Mouse (Mus musculus) cerebellum, adult 11 months (tissue): ENCODE data around the gene Kri1.
"Not testable (repeated sequence)": the region's sequence is repeated elsewhere in the genome, so short reads cannot be mapped to it uniquely, and the experiment has no call there.

ENCODE experiments used
- DNase-seq: peaks from one replicate; pipeline ENCODE4 v3.0.0; 2022

Kri1 gene

DNA sequence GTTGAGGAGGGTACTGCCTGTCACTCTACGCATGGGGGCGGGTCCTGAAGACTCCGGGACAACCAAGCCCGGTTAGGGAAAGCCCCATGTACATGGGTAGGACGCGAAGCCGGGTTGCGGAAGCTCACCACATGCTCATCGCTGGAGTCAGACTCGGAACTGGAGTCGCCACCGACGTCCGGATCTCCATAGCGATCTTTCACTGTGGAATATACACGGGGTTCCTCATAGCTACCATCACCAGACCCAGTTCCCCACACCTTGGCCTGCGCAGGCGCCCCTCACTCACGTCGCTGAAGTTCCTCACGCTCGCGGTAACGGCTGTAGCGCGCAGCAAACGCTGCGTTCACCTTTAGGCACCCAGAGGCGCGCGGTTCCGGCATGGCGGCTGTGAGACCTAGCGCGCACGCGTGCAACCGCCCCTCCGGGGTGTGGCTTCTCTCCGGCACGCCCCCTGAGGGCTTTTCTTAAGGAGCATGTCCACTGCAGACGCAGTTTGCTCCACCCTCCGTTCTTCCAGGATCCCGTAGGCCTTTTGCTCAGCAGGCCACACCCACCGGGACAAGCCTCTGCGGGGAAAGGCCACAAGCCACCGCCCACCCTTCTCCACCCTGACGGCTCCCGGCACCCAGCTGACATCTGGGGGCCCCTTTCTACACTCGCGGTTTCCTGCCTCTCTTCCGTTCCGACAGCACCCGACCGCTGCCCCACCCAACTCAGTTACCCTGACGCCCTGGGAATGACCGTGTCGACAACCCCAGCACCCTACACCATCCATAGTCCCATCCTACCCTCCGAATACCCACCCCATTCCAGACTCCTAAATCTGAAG lies at the start of gene Kri1:
TSS of gene Kri1 (minus strand) at position 399 of the 832 bp plus-strand sequence.
- DNase-seq, result peak; percentile 97

- DNase-seq, result no peak
Measured at GRCm38 (mm10) chr9:21336491-21336890, 48.7 kb upstream of the Kri1 start.

DNA sequence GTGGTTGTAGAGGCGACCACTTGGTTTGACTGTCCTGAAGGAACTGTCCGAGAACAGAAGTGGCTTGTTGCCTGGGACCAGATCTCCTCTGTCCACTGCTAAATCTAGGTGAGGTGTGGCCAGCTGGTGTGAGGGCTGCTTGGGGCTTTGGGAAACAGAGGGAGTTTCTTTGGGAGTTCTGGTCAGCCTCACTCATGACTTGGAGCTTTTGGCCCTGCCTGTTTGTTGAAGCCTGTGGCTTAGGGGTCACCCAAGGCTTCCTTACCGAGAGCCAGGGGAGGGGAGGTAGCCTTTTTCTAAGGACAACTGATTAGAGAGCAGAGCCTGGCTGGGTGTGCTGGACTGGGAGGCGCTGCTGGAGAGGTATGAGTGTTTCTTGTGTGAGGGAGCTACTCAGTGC lies 47.6 kb upstream of the Kri1 start:
- no peak for DNase-seq

- DNase-seq, result no peak
Measured at GRCm38 (mm10) chr9:21334747-21335146, 47.0 kb upstream of the Kri1 start.

DNA sequence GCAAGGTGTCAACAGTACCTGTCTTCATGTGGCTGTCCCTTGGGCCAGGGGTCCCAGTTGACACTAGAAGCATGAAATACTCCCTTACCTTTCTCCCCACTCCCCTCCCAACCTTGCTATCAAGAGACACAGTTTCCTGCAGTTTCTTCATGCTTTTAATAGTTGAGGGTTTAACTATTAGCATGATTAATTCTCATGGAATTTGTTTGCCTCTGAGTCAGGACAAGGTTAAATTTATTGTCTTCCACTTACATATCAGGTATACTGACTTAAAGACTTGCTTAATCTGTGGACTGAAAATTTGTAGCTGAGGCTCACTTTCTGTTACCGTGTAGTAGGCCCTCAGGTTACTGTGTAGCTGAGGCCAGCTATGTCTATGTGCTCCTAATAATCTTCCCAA lies 45.8 kb upstream of the Kri1 start:
- DNase-seq, result no peak

DNA sequence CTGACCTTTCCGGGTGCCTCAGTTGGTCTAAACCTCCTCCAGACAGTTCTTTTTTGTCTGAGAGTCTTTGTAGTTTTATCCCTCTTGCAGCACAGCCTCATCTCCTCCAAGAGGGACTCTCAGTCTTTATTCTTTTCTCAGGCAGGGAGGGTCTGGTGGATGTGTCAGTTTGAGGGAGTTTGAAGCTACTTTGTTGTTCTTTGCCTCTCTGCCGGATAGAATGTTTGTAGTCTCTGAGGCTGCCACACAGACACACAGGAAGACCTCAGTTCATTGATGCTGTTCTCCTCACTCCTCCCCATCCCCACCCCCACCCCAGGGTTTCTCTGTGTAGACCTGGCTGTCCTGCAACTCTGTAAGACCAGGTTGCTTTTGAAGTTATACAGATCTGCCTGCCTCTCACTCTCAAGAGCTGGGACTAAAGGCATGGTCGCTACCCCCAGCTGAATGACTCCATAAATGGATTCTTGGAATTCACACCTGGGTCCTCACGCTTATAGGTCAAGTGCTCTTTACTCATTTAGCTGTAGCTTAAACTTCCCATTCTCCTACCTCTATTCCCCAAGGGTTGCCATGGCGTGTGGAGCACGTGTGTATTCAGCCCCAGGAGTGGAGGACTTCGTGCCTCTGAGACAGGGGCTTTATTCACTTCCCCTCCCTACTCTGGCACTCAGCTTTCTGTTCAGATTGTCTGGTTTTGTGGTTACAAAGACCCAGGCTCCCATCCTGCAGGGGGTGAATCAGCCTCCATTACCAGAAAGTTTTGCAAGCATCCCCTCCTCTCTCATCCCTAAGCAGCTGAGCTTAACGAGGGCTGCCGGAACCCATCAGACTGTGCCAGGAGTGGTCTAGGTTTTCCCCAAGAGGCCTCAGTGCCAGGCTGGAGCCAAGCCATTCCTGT lies 44.6 kb upstream of the Kri1 start:
- no peak for DNase-seq

GRCm38 (mm10) chr9:21331365-21332140 lies 43.8 kb upstream of the Kri1 start:
- DNase-seq, result no peak

DNA sequence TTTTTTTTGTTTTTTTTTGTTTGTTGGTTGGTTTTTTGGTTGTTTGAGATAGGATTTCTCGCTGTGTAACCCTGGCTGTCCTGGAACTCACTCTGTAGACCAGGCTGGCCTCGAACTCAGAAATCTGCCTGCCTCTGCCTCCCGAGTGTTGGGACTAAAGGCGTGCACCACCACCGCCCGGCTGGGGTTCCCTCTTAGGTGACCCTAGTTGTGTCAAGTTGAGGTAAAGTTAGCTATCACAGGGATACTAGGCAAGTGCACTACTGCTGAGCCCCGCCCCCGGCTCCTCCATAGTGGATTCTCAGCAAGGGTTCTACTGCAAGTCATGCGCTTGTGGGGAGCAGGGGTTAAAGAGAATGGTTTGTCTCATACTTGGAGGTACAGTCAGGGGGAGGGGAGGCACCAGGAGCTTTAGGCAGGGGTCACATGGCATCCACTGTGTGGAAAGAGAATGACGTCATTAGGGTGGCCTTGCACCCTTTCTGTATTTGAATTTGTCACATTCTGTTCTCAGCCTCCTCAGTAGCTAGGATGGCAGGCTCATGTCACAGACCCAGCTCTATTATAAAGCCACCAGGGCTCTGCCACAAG lies 42.0 kb upstream of the Kri1 start:
- no peak for DNase-seq

DNA sequence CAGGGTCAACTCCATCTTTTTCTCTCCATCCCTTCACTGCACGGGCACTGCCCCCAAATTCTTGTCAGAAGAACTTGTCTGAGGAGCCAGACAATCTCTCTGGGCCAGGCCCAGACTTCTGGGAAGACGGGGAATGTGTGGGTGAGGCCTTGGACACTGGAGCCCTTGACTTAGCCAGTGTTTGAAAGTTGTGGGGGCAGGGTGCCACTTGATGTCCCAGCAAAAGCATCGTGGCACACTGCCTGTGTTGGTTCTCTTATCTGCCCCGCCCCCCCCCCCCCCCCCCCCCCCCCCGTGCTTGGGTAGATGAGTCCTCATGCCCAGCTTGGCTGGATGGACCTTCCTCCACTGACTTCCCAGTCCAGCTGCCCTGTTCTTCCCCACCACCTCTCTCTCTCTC lies 41.3 kb upstream of the Kri1 start:
- DNase-seq, result no peak

- DNase-seq, result no peak
Measured at GRCm38 (mm10) chr9:21328041-21328440, 40.3 kb upstream of the Kri1 start.

GRCm38 (mm10) chr9:21327569-21327968 lies 39.8 kb upstream of the Kri1 start:
- DNase-seq, result no peak

DNA sequence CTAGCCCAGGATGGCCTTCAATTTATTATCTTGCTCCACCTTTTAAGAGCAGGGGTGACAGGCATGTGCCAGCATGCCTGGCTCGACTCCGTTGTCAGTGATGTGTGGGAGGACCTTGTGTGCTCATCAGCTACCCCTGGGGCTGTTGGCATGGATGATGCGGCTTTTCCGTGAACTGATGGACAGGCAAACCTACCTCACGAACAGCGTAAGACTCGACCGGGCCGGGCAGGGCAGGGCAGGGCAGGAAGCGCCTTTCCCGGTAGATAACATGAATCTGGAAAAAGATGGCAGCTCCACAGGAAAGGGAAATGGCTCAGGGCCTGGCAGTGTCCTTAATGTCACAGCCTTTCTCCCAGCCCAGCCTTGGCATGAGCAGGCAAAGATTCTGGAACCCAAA lies 36.5 kb upstream of the Kri1 start:
- no peak for DNase-seq

- DNase-seq, result not testable (repeated sequence)
Measured at GRCm38 (mm10) chr9:21322917-21323297, 35.1 kb upstream of the Kri1 start.

DNA sequence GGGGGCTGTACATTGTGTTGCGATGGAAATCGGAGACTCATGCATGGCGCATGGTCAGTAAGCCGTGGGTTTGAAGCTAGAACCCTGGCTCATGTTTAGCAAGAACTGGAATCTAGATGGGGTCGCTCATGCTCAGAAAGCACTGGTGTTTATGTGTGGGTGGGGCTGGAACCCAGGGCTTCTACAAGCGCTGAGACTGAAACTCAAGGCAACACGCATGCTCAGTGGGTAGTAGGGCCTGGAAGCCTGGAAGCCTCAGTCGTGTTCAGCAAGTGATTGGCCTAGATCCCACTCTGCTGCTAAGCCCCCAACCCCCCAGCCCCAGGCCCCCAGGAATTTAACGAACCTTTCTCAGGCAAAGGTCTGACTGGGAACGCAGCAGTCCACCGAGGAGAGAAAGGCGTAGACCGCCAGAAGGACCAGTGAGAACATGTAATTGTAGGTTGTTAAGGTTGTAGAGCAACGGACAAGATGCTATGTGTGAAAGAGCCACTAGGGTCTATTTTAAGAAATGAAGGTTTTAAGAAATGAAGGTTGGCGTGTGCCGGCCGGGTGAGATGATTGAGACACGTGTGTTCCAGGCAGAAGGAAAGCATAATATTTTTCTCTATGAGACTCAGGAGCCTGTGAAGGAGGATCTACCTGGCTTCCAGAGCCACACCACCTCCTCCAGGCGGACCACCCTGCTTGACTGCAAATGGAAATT lies 34.6 kb upstream of the Kri1 start:
- no peak for DNase-seq

GRCm38 (mm10) chr9:21321513-21321835 lies 33.7 kb upstream of the Kri1 start:
- no peak for DNase-seq

DNA sequence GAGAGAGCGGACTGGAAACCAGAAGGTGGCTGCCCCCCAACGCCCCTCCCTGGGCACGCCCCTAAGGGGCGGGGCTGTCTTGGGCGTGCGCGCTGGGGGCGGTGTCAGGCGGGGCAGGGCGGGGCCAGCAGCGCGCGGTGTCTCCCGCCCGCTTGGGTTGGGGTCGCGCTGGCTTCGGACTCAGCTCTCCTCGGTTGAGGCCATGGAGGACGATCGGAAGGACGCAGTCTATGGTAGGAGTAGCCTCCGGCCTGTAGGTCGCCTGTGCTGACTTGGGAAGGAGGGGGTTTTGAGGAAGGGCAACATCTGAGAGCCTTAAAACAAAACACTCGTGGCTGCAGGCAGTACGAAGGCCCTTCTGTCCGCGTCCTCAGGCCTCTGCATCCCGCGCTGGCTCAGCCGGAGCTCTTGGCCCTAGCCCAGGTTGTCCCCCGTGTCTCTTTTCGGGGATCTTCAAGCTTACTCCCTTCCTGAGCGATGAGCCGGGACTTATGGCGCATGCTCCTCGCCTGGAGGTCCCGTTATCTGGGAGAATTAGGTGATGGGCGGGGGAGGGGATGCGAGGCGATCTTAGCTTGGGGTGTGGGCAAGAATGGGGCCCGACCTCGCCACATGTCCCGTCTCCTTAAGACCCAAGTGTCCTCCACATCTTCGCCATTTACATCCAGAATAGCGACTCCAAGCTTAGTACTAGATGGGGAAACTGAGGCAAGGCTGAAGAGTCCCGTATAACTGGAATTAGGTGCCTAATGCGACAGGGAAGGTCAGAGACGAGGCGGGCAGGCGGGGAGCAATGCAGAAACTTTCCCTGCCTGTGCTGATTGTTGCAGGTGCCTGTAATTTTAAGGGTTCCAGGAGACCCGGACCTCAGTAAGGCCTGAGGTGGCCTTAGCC lies 33.1 kb upstream of the Kri1 start, which contains the start of gene Slc44a2:
TSS of gene Slc44a2 (plus strand) at position 80 of the 894 bp plus-strand sequence.
- DNase-seq, result peak; percentile 82

GRCm38 (mm10) chr9:21320280-21320618 lies 32.5 kb upstream of the Kri1 start:
- no peak for DNase-seq

DNA sequence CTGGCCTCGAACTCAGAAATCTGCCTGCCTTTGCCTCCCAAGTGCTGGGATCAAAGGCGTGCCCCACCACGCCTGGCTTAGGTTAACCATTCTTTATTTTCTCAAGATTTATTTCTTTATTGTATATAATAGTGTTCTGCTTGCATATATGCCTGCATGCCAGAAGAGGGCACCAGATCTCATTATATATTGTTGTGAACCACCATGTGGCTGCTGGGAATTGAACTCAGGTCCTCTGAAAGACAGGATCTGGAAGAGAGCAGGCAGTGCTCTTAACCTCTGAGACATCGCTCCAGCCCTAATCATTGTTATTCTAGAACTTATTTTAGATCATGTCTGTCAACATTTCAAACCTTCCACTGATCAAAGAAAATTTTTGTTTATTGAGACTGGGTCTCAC lies 31.7 kb upstream of the Kri1 start:
- no peak for DNase-seq

- no peak for DNase-seq
Measured at GRCm38 (mm10) chr9:21318792-21319191, 31.0 kb upstream of the Kri1 start.

DNA sequence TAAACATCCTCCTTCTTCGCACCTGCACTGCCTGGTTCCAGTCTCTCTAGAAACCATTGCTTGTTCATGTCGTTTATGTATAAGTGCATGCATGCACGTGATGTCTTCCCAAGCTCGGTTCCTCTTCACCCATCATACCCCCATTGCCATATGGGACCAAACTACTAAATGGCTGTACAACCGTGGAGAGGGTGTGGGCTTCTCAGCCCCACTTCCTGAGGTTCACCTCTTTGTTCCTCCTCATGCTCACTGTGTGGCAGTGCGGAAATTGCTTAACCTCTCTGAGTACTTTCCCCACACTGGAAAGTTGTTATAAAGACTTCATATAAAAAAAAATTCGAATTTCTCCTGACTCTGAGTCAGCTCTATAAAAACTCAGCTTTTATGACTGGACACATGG lies 28.9 kb upstream of the Kri1 start:
- DNase-seq, result no peak

- no peak for DNase-seq
Measured at GRCm38 (mm10) chr9:21315421-21315820, 27.7 kb upstream of the Kri1 start.
